Mouse (Mus musculus) erythroid progenitor cell, adult 5-6 weeks (primary cell): ENCODE results near the gene Msi1. TPM values are rescaled to one million over a fixed set of nuclear protein-coding genes. Genes with fewer than 3 reads are reported as not detected.
"Not testable (repeated sequence)": the region's sequence is repeated elsewhere in the genome, so short reads cannot be mapped to it uniquely, and the experiment has no call there.

Experiments
- ATAC-seq: replicated peaks from 2 replicates; pipeline ENCODE4 v1.8.0; 2016; ENCODE audit warnings: moderate number of reproducible peaks, mild to moderate bottlenecking, moderate TSS enrichment, inconsistent platforms; ENCODE audit not compliant: poor library complexity, low FRiP score, severe bottlenecking
- total RNA-seq, 2 experiments: library from RNA; stranded (forward) in 1 of 2; stranded (reverse) in 1 of 2; fragments of 150-400 nt in 1 of 2; fragments of 186-747, 209-891 nt in 1 of 2; gene quantifications; 2 replicates each; pipeline versions ENCODE4 v1.2.3 to v1.2.4; 2015 to 2017; ENCODE audit warnings: low replicate concordance in 2 of 2

Gene Msi1
- total RNA-seq, 2 experiments from 2014 or later = not detected

DNA sequence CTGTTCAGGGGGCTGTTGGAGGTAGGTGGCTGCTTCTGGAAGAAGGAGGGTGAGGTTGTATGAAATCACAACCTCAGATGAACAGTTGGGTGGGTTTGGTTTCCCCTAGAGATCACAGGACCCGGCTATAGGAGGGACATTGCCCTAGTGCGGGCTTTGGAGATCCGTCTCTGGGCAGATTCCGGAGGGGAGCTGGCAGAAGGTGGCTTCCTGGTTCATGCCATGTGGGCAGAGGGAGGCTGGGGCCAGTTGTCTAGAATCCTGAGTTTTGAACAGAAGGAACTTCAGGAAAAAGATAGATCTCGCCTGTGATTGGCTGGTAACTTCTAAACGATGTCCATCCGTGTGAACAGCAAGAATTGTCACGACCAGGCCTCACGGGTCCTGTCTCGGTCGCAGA lies 3.0 kb downstream of the Msi1 start:
- no peak for ATAC-seq

DNA sequence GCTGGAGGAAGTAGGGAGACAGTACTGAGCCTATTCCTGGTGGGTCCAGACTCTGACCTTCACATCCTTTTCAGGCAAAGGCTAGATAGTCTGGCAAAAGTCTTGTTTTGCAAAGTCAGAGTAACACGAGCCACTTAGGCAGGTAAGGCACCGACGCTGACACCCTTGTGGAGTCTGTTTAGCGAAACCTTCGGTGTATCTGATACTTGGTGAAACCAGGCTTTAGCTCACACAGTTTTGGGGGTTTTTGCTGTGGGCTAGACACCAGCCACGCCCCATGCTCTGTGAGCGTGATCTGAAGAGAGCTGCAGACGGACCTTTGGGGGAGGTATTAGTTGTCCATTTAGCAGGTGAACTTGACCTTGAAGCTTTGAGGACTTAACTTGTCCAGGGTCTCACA lies 3.8 kb downstream of the Msi1 start:
- no peak for ATAC-seq

DNA sequence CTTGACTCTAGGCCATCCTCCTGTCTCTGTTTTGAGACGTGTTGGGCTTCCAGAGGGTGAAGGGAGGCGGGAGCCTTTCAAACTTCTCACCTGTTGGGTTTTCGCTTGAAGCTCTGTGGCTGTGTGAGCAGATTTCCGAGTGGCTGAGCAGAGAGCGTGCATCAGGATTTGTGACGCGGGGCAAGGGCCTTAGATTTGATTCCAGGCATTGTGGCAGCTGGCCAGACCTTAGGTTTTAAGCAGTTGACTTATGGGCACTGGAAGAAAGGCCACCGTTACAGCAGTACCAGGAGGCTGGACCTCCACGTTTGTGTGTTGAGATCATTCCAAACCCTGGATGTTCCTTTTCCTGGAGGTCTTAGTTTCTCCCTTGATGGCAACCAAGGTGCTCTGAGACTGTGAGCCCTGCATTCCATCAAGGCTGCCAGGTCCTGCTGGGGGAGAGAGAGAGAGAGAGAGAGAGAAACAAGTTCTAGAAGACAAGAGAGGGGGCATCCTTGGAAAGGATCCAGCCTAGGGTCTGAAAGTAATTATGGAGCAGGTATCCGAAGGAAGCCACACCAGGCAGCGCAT lies 5.0 kb downstream of the Msi1 start:
- ATAC-seq = no peak

DNA sequence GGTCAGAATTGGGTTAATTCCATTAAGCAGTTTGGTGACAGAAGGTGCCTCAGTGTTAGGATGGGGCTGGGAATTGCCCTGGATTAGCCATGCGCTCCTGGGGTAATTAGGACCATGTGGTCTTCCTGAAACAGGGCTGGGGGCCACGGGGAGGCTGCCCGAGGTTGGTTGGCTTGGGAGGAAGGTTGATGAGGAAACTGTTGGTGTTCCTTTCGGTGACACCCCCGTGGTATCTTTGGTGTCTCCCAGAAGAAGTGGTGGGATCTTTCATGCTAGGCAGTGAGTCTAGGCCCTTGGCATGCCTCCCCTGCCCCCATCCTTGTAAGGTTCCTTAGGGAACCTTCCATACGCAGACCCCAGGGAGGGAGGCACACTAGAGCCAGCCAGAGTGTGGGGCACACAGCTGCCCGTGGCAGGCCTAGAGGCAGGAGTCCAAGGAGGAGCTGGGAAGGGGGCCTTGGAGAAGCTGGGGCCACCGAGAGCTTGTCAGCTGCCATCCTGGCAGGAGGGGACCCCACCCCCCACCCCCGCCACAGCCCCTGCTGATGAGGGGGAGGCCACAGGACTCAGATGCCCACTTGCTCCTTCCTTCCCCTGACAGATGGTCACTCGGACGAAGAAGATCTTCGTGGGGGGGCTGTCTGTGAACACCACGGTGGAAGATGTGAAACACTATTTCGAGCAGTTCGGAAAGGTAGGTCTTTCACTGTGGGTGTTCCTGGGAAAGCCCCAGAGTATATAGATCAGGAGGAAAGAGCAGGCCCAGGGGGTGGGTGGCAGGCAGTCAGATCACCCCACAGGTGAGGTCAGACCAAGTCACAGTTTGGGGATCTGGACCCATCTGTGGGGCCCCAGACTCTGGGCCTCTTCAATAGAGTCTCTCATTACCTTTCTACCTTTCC lies 5.7 kb downstream of the Msi1 start:
- no peak for ATAC-seq

DNA sequence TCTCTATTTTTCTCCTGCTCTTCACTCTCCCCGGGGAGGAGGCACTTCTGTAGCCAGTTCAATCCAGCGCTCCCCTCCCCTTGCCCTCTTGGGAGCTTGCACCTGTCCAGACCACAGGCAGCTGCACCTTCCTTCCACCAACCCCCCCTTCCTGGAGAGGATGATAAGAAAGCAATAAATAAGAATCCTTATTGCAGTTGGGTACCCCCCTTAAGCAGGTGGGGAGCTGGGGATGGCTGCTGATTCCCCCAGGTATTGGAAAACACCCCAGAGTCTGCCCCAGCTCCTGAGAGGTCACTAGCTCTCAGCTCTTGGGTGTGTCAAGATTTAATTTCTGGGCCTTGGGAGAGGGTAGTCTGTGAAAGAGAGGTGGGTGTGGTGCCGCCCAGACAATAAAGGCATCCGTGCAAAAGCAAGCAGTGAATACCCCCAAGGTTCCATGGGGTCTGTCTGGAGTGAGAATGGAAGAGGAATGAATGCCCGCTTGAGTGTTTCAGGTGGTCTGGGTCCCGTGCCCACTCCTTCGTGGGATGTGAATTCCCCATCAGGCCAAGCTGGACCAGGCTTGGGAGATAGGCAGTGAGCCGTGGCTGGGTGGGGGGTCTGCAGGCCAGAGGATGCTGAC lies 6.5 kb downstream of the Msi1 start:
- ATAC-seq = no peak

DNA sequence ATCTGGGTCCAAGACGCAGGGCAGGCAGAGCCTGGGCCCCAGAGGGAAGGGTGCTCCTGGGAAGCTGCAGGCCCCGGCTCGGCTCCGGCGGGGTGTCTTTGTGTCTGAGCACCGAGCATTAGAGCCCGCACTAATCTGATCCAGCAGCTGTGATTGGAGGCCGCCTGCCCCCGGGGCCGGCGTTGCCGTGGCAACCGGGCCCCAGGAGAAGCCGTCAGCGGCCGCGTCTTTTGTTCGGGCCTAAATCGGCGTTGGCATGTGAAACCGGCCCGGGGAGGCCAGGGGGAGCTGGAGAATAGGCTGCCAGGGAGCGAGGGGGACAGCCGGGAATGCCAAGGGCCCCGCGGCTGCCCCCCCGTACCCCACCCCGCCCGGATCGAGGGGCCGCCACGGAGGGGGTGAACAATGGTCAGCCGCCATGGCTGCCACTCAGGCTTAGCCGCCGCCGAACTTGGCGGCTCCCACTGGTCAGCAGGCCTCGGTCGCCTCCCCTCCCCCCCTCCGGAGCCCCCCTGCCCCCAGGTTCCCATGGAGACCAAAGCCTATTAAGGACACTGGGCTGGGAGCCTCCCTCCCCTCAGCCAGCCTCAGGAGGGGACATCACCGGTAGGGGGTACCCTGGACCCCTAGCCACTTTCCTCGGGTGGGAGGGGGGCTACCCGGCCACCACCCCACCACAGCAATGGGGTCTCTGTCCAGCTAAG lies 7.2 kb downstream of the Msi1 start:
- ATAC-seq = no peak

DNA sequence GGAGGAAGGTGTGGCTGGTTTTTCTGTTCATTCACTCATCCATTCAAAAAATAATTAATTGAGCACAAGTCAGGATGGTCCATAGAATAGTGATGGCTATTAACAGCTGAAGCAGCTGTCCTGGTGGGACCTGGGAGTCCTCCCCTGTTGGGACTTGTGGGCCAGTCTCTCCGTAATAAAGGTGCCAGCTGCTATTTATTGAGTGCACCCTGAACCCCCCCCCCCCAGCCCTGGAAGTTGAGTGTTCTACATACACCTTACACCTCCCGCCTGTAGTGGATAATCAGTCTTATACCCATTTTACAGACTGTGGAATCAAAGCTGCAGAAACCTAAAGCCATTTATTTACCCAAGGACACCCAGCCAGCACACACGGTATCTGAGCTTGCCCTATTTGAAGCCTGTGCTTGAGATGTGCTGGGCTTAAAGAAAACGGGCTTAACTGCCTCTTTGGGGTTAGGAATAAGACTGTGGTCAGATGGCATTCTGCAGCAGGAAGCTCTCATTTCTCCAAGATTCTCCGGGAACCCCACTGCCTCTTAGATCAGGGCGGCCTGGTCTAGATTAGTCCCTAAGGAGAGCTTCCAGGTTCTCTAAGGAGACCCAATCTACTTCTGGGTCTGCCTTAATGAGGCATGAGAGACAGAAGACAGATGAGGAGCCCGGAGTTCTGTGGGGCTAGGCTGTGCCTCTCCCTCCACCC lies 8.0 kb downstream of the Msi1 start:
- ATAC-seq = no peak

DNA sequence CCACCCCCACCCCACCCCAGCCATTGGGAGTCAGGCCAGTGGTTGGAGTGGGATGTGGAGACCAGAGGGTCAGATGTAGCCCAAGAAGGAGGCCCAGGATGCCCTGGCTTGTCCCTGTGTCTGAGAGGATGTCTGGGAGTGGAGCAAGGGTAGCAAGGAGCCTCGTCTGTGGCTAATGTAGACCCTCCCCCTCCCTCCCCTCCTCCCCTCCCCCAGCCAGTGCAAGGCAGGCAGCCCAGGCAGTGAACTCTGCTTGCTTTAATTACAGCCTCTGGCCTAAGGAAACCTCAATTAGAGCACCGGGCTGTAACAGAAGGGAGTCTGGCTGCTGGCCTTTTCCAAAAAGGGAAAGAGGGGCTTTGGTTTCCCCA lies 8.5 kb downstream of the Msi1 start:
- no peak for ATAC-seq

DNA sequence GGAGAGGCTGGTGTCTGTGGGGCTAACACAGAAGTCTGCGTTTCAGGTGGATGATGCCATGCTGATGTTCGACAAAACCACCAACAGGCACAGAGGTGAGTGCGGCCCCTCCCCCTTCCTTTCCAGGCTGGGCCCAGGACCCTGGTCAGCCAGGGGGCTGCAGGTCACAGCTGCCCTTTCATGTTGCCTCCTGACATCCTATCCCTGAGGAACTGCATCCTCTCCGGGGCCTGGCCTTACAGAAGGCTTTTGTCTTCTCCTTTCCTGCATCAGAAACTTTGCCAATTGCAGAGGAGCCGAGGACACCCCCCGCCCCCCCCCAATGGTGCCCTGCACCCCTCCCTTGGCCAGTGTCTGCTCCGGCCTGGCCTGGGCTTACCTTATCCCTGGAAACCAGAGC lies 9.3 kb downstream of the Msi1 start:
- ATAC-seq = no peak

DNA sequence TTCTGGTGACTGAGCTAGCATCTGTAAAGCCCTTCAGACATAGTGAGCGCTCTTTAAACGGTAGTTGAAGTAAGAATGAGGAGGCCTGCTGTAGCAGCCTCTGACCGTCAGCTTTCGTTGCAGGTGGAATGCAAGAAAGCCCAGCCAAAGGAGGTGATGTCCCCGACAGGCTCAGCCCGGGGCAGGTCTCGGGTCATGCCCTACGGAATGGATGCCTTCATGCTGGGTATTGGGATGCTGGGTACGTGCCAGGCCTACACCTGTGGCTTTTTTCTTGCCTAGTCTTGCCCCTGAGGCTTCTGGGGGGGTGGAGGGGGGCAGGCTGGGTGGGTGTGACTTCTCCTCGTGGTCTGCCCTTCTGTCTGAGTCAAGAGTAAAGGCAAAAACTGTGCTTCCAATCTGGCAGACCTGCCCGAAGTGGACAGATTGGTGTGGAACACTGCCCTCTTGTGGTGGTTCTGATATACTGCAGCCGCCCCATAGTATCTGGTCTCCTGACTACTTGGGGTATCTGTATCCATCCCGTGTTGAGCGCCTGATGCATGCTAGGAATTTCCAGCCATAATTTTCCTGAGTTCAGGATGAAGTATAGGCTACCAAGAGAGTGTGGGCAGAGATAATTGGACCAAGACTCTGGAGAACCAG lies 11.9 kb downstream of the Msi1 start:
- ATAC-seq = peak; percentile 62; the same call in 1 of the 2 replicates

DNA sequence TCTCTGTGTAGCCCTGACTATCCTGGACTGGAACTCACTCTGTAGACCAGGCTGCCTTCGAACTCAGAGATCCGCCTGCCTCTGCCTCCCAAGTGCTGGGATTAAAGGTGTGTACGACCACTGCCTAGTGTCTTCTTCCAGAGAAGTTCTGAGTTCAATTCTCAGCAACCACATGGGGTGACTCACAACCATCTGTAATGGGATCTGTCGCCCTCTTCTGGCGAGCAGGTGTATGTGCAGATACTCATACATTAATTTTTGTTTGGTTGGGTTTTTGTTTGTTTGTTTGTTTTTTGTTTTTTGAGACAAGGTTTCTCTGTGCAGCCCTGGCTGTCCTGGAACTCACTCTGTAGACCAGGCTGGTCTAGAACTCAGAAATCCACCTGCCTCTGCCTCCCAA lies 13.3 kb downstream of the Msi1 start:
- not testable (repeated sequence) for ATAC-seq

DNA sequence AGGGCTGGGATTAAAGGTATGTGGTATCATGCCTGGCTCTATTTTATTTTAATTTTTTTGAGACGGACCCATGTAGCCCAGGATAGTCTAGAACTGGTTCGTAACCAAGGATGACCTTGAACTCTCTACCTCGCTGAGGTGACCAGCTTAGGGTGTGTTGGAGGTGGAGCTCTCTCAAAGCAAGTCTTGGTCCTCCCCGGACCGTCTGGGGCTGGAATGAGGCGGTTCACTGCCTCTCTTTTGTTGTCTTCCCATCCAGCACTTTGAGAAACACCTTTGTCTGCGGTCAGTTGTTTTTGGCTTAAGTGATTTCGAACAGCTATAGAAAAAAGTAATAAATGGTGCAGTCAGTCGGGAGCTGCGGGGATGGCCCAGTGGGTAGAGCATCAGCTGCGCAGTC lies 14.7 kb downstream of the Msi1 start:
- no peak for ATAC-seq

DNA sequence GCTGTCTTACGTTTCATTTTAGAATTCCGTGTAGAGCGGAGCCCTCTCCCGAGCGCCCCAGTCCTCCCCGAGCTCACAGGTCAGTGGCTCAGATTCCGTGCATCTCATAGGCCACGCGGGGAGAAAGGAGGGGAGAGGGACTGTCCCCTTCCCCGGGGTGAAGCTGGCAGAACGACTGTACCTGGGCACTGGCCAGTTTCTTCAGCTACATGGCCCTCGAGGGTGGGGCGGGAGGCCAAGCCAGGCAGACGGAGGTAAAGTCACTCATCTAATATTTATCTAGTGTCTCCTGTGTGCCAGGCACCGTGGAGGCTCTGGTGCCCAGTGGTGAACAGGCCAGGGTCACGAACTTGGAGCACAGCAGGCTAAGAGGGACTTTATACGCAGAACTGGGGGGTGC lies 17.7 kb downstream of the Msi1 start:
- ATAC-seq = no peak

DNA sequence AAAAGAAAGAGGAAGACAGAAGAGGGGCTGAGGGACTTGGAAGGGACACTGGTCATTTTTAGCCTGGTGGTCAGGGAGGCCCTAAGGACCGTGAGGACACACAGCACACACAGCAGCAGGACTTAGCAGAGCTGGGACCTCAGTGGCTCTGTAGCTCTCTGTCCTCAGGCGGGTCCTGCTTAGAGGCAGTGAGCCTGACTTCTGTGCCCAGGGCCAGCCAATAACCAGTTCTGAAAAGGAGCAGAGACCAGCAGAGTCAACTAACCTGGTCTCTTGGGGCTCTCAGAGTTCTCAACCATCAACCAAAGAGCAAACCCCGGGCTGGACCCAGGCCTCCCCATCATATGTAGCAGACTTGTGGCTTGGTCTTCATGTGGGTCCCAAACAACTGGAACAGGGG lies 19.8 kb downstream of the Msi1 start:
- no peak for ATAC-seq

DNA sequence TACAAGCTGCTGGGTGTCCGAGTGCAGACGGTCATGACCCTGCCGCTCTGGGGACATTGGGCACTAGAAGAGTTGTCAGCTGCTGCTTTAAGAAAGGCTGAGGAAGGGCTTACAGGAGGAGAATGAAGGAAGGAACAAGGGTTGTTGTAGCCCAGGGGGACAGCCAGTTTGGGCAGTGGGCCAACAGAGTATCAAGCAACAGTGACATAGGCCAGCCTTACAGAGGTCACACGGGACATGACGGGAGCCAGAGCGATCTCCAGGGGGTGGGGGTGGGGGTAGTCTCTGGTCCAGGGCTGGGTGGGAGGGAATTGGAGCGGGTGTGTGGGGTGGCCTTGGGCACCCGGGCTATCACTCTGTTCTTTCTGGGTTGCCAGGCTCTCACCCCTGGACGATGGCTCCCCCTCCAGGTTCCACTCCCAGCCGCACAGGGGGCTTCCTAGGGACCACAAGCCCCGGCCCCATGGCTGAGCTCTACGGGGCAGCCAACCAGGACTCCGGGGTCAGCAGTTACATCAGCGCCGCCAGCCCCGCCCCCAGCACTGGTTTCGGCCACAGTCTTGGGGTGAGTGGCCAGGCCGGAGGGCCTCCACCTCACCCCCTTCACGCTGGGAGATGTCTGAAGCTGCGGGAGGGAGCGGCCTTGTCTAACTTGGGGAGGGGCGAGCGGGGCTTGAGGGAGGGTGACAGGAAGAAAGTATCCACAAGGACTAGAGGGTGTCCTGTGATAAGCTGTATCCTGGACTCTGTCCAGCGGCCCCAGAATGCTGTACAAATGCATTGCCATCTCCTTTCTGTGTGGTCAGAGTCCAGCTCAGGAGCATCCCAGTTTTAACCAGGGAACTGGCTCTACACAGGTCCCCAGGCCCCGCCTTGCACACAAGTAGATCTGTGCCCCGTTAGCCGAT lies 21.3 kb downstream of the Msi1 start:
- no peak for ATAC-seq

DNA sequence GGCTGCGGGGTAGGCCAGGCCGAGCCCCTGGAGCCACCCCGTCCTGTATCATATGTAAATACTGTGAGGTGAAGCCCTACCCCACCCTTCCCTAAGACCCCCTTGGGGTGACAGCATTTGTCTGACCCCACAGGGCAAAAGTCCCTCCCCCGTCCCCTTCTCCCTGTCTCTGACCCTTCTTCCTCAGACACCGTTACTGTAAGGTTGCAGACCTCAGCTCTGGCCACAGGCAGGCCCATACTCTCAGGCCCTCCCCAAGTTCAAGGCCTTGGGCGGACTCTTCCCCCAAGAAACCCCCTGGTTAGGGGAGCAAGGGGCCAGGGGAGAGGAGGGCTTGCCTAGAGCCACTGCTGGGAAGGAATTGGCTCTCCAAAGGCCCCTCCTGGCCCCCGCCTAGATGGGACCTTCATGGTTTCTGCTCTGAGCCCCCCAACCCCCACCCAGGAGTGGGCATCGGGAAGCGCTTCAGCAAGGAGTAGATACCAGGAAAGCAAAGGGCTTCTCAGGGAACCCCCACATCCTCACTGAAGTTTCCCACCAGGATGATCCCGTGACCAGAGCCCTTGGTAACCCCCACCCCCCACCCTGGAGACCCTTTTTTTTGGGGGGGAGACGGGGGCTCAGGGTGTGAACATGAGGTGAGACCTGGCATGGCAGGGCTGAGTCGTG lies 25.2 kb downstream of the Msi1 start:
- ATAC-seq = no peak

DNA sequence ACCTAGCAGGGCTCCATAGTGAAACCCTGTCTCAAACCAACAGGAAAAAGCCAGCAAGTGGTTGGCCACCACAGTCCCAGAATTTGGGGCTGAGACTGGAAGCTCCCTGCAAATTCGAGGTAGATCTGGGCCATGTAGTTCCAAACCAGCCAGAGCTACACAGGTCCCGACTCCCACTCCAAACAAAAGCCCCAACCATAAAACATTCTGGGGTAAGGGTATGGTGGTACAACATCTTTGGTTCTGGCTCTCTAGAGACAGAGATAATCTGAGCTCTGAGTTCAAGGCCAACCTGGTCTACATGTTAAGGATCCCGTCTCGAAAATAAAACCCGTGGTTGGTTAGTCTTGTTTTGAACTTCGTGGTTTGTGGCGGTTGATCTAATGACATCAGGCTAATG lies 26.4 kb downstream of the Msi1 start:
- no peak for ATAC-seq

DNA sequence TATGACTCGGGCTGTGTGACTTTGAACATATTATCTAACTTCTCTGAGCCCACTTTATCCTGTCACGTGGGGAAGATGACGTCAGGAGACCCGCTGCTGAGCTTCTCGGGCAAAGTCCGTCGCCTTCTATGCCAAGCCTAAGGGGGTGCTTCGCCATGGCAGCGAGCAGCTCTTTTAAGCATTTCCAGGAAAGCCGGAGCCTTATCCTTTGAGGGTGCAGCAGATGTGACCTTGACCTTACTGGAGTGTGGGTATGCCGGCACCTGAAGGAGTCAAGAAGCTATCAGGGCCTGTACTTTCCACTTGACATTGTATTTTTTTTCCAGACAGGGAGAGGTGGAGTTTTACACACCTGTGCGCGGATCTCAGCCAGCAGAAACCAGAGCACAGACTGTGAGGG lies 29.5 kb downstream of the Msi1 start:
- no peak for ATAC-seq
